In the genomic region with DNA sequence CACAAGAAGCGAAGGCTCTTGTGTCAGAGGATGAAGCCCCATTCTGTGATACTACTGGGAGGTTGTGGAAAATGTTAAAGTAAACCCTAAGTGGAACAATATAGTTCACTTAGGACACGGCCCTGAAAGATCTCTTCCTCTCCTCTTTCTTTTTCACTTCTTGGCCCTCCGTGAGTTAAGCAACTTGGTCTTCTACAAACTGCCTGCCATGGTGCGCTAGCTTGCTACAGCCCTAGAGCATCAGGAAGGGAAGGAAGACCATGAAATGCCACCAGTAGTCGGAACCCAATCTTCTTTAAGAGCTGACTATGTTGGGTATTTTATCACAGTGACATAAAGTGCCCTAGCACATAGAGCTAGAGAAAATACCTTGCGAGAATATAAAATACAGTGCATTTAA, we compare ENCODE assay signal across 28 mouse cellular contexts. TPM values are rescaled to one million over a fixed set of nuclear protein-coding genes. Genes with fewer than 3 reads are reported as not detected.
A peak's percentile ranks its signal among the peaks of the same experiment; 100 is the strongest.
DNase-seq lines count a peak whose midpoint lies in the region; ATAC-seq and TF ChIP-seq lines count a peak whose summit lies in the region.
"Had no signal": no experiment of that assay in that cellular context is flagged by ENCODE, and none has a peak within 500 bp of the region (broad histone marks: within the 10 kb centered on the region; RNA-seq: fewer than 3 reads in every experiment).

No protein-coding gene starts in this region.

- no peaks in the 10 kb centered on the region for H3K9me3 ChIP-seq in liver, embryonic 15.5 days (replicated peaks)
- H3K9me3 ChIP-seq in liver, embryonic 11.5 days (ENCODE audit: control insufficient read depth, low read length): no peaks in the 10 kb centered on the region
- H3K9me3 ChIP-seq in liver, postnatal 0 days (ENCODE audit: low read length): no peaks in the 10 kb centered on the region
- H3K9me3 ChIP-seq: embryonic facial prominence, embryonic 10.5 days; embryonic facial prominence, embryonic 12.5 days; forebrain, embryonic 10.5 days; forebrain, embryonic 12.5 days had no signal

- no peak overlapping the region for H3K9ac ChIP-seq in liver, embryonic 15.5 days
- H3K9ac ChIP-seq in liver, embryonic 11.5 days (ENCODE audit: low read depth, low read length): no peak overlapping the region
- no peak overlapping the region for H3K9ac ChIP-seq in liver, postnatal 0 days (replicated peaks)
- H3K9ac ChIP-seq: embryonic facial prominence, embryonic 12.5 days; forebrain, embryonic 12.5 days had no signal

- no peak overlapping the region for H3K4me3 ChIP-seq in liver, embryonic 15.5 days (replicated peaks)
- no peak overlapping the region for H3K4me3 ChIP-seq in liver, embryonic 11.5 days (ENCODE audit: low read depth, low read length)
- H3K4me3 ChIP-seq in liver, postnatal 0 days (ENCODE audit: low read depth, low read length): peak overlapping the region; percentile 10; the same call in 1 of the 2 replicates
- H3K4me3 ChIP-seq: embryonic facial prominence, embryonic 10.5 days; embryonic facial prominence, embryonic 12.5 days; erythroblast, embryonic 14.5 days; forebrain, embryonic 10.5 days; forebrain, embryonic 12.5 days had no signal

- TF ChIP-seq EP300 in liver, postnatal 0 days (IDR thresholded peaks at IDR 0.05; ENCODE audit: low read depth): no peak

- no peak for ATAC-seq in liver, embryonic 15.5 days (ENCODE audit: insufficient read depth)
- no peak for ATAC-seq in liver, embryonic 11.5 days (replicated peaks; ENCODE audit: low FRiP score)
- ATAC-seq in liver, postnatal 0 days: no peak
- ATAC-seq in granulocyte monocyte progenitor cell, adult 5-6 weeks (replicated peaks; ENCODE audit: poor library complexity, severe bottlenecking): peak; percentile 53
- ATAC-seq: CD4-positive, CD25-positive, alpha-beta regulatory T cell, adult 4 months; forebrain, embryonic 14.5 days; forebrain, embryonic 16.5 days had no signal

- H3K4me1 ChIP-seq in liver, embryonic 15.5 days (replicated peaks): no peaks in the 10 kb centered on the region
- no peaks in the 10 kb centered on the region for H3K4me1 ChIP-seq in liver, embryonic 11.5 days (replicated peaks; ENCODE audit: control insufficient read depth, insufficient read depth, low read length)
- H3K4me1 ChIP-seq in liver, postnatal 0 days (ENCODE audit: insufficient read depth): no peaks in the 10 kb centered on the region
- H3K4me1 ChIP-seq: embryonic facial prominence, embryonic 10.5 days; embryonic facial prominence, embryonic 12.5 days; forebrain, embryonic 10.5 days; forebrain, embryonic 12.5 days had no signal

- no peaks in the 10 kb centered on the region for H3K27me3 ChIP-seq in liver, embryonic 15.5 days
- no peaks in the 10 kb centered on the region for H3K27me3 ChIP-seq in liver, embryonic 11.5 days (replicated peaks; ENCODE audit: control insufficient read depth, insufficient read depth, low read length)
- H3K27me3 ChIP-seq in liver, postnatal 0 days (ENCODE audit: insufficient read depth, low read length): no peaks in the 10 kb centered on the region
- H3K27me3 ChIP-seq: embryonic facial prominence, embryonic 12.5 days; forebrain, embryonic 12.5 days had no signal

- 65% methylated on average over 6 of the region's 6 CpGs for WGBS in liver, embryonic 15.5 days (ENCODE audit: insufficient replicate concordance)
- WGBS in liver, embryonic 11.5 days: 85% methylated on average over 6 of the region's 6 CpGs
- 68% methylated on average over 6 of the region's 6 CpGs for WGBS in liver, postnatal 0 days (ENCODE audit: insufficient replicate concordance)

- intact Hi-C loops in heart, postnatal 25 days (cut with DNase I): no loop called here

- H3K36me3 ChIP-seq in liver, embryonic 15.5 days (replicated peaks): no peaks in the 10 kb centered on the region
- H3K36me3 ChIP-seq in liver, embryonic 11.5 days (ENCODE audit: control insufficient read depth, insufficient read depth, low read length): no peaks in the 10 kb centered on the region
- H3K36me3 ChIP-seq in liver, postnatal 0 days (replicated peaks; ENCODE audit: insufficient read depth, low read length): no peaks in the 10 kb centered on the region
- H3K36me3 ChIP-seq: embryonic facial prominence, embryonic 10.5 days; embryonic facial prominence, embryonic 12.5 days; forebrain, embryonic 10.5 days; forebrain, embryonic 12.5 days had no signal

- no peak for DNase-seq in liver, embryonic 11.5 days (ENCODE audit: low spot score)
- no peak for DNase-seq in liver, postnatal 0 days
- no peak for DNase-seq in liver
- no peak for DNase-seq in cerebellum, postnatal 36 days
- no peak for DNase-seq in heart, postnatal 25 days (ENCODE audit: low spot score)
- DNase-seq: adrenal gland, adult 8-10 months; adrenal gland, postnatal 14 days; adrenal gland, postnatal 36 days; B cell, adult 2 months; cerebellum, adult 11 months; cerebellum, adult 18-20 months; cerebellum, adult 8-10 months; cerebellum, adult 9-11 months; cerebellum, postnatal 14 days had no signal

- TF ChIP-seq CTCF in liver, postnatal 0 days (IDR thresholded peaks at IDR 0.05; ENCODE audit: low read depth): no peak

- no peak overlapping the region for H3K27ac ChIP-seq in liver, embryonic 15.5 days (replicated peaks)
- no peak overlapping the region for H3K27ac ChIP-seq in liver, embryonic 11.5 days (ENCODE audit: low read depth, low read length)
- H3K27ac ChIP-seq in liver, postnatal 0 days (ENCODE audit: low read depth): no peak overlapping the region
- H3K27ac ChIP-seq: embryonic facial prominence, embryonic 10.5 days; embryonic facial prominence, embryonic 12.5 days; forebrain, embryonic 10.5 days; forebrain, embryonic 12.5 days had no signal

- H3K4me2 ChIP-seq in liver, embryonic 15.5 days: peak overlapping the region; percentile 19; the same call in 1 of the 2 replicates
- H3K4me2 ChIP-seq in liver, embryonic 11.5 days: no peak overlapping the region
- peak overlapping the region; percentile 44; the same call in 1 of the 2 replicates for H3K4me2 ChIP-seq in liver, postnatal 0 days (ENCODE audit: low read depth, low read length)
- H3K4me2 ChIP-seq: embryonic facial prominence, embryonic 12.5 days; forebrain, embryonic 12.5 days had no signal

RNA-seq across cellular contexts. Expression of gene Nme8, which starts 7.2 kb away (rescaled TPM):
- polyA plus RNA-seq in liver, embryonic 15.5 days (2015; fragmentation: Nextera tagmentation; extraction: Ambion mirVana): not detected in 2 replicates
- polyA plus RNA-seq in liver, embryonic 11.5 days (2014; fragmentation: Nextera tagmentation; extraction: Ambion mirVana): not detected in 2 replicates
- polyA plus RNA-seq in liver, postnatal 0 days (2015; fragmentation: Nextera tagmentation; extraction: Ambion mirVana): not detected in 2 replicates
- not detected in 2 replicates for total RNA-seq in granulocyte monocyte progenitor cell, adult 5-6 weeks (2014; fragmentation: Nextera tagmentation)
- total RNA-seq in granulocyte monocyte progenitor cell, adult 5-6 weeks (2017): not detected in 2 replicates
- total RNA-seq in heart, postnatal 25 days (2021): not detected
- total RNA-seq: adrenal gland, adult 8-10 months; adrenal gland, postnatal 14 days; adrenal gland, postnatal 36 days; ES-E14; MEL had no signal
- polyA plus RNA-seq: CD4-positive, CD25-positive, alpha-beta regulatory T cell, adult 4 months; cortical plate, adult 2 months; embryonic facial prominence, embryonic 10.5 days; embryonic facial prominence, embryonic 12.5 days; embryonic facial prominence, embryonic 14.5 days; erythroblast, embryonic 14.5 days; forebrain, embryonic 10.5 days; forebrain, embryonic 12.5 days; forebrain, embryonic 14.5 days; forebrain, embryonic 16.5 days had no signal
